Mouse (Mus musculus): ENCODE measurements around the gene Cpne4. TPM values are rescaled to one million over a fixed set of nuclear protein-coding genes. Genes with fewer than 3 reads are reported as not detected.

The Cpne4 gene
- polyA plus RNA-seq, 1 experiment from 2014 or later = 2.3 TPM

- ATAC-seq = peak; percentile 73
- H3K9ac ChIP-seq (ENCODE audit: low read depth, low read length) = peak within 1 kb of the TSS; percentile 92
- peaks cover 24% of the 10 kb centered on the region for H3K36me3 ChIP-seq (ENCODE audit: control insufficient read depth, insufficient read depth)
- H3K4me2 ChIP-seq (replicated peaks; ENCODE audit: low read depth) = peak within 1 kb of the TSS; percentile 66
- H3K27me3 ChIP-seq (replicated peaks; ENCODE audit: control insufficient read depth, insufficient read depth, low read length) = no peaks in the 10 kb centered on the region
- no peaks in the 10 kb centered on the region for H3K4me1 ChIP-seq (replicated peaks; ENCODE audit: control insufficient read depth, insufficient read depth, low read length)
- H3K4me3 ChIP-seq (ENCODE audit: low read depth, low read length) = peak within 1 kb of the TSS; percentile 80
- no peaks in the 10 kb centered on the region for H3K9me3 ChIP-seq (ENCODE audit: control insufficient read depth)
- 1% methylated on average over 31 of the region's 31 CpGs for WGBS
- TF ChIP-seq CTCF (IDR thresholded peaks at IDR 0.05; ENCODE audit: low read depth) = no peak
- peak within 1 kb of the TSS; percentile 55 for H3K27ac ChIP-seq (ENCODE audit: low read depth, low read length)
These were observed 506.1 kb downstream of the Cpne4 start, which contains the start of gene Mrpl3 for GRCm38 (mm10) chr9:105053147-105053557. Gene Mrpl3, plus strand, starts transcription at chr9:105053239.

GRCm38 (mm10) chr9:105053812-105054211 is 506.7 kb downstream of the Cpne4 start:
- no peak for TF ChIP-seq CTCF (IDR thresholded peaks at IDR 0.05; ENCODE audit: low read depth)
- Histone ChIP-seq H3K36me3 (ENCODE audit: control insufficient read depth, insufficient read depth) (peaks cover 31% of the 10 kb centered on the region), H3K4me1 (replicated peaks; ENCODE audit: control insufficient read depth, insufficient read depth, low read length) (no peaks in the 10 kb centered on the region), H3K4me3 (ENCODE audit: low read depth, low read length) (peak overlapping the region; percentile 80), H3K4me2 (replicated peaks; ENCODE audit: low read depth) (peak overlapping the region; percentile 66), H3K9ac (ENCODE audit: low read depth, low read length) (peak overlapping the region; percentile 92), H3K27ac (ENCODE audit: low read depth, low read length) (peak overlapping the region; percentile 55; the same call in 1 of the 2 replicates), H3K27me3 (replicated peaks; ENCODE audit: control insufficient read depth, insufficient read depth, low read length) (no peaks in the 10 kb centered on the region), H3K9me3 (ENCODE audit: control insufficient read depth) (no peaks in the 10 kb centered on the region)
- ATAC-seq = no peak
- WGBS = 36% methylated on average over 4 of the region's 4 CpGs

- no peaks in the 10 kb centered on the region for H3K4me1 ChIP-seq (replicated peaks; ENCODE audit: control insufficient read depth, insufficient read depth, low read length)
- H3K27ac ChIP-seq (ENCODE audit: low read depth, low read length) = no peak overlapping the region
- H3K36me3 ChIP-seq (ENCODE audit: control insufficient read depth, insufficient read depth) = peaks cover 40% of the 10 kb centered on the region
- no peak for ATAC-seq
- no peak overlapping the region for H3K4me2 ChIP-seq (replicated peaks; ENCODE audit: low read depth)
- no peaks in the 10 kb centered on the region for H3K9me3 ChIP-seq (ENCODE audit: control insufficient read depth)
- no peak overlapping the region for H3K4me3 ChIP-seq (ENCODE audit: low read depth, low read length)
- no peak overlapping the region for H3K9ac ChIP-seq (ENCODE audit: low read depth, low read length)
- 93% methylated on average over 10 of the region's 10 CpGs for WGBS
- no peak for TF ChIP-seq CTCF (IDR thresholded peaks at IDR 0.05; ENCODE audit: low read depth)
- no peaks in the 10 kb centered on the region for H3K27me3 ChIP-seq (replicated peaks; ENCODE audit: control insufficient read depth, insufficient read depth, low read length)
These were observed 522.0 kb downstream of the Cpne4 start for GRCm38 (mm10) chr9:105069106-105069505.

GRCm38 (mm10) chr9:105072991-105073748 is 526.1 kb downstream of the Cpne4 start:
- Histone ChIP-seq H3K9me3 (ENCODE audit: control insufficient read depth) (no peaks in the 10 kb centered on the region), H3K4me1 (replicated peaks; ENCODE audit: control insufficient read depth, insufficient read depth, low read length) (no peaks in the 10 kb centered on the region), H3K4me3 (ENCODE audit: low read depth, low read length) (no peak overlapping the region), H3K9ac (ENCODE audit: low read depth, low read length) (no peak overlapping the region), H3K4me2 (replicated peaks; ENCODE audit: low read depth) (no peak overlapping the region), H3K27me3 (replicated peaks; ENCODE audit: control insufficient read depth, insufficient read depth, low read length) (no peaks in the 10 kb centered on the region), H3K27ac (ENCODE audit: low read depth, low read length) (no peak overlapping the region), H3K36me3 (ENCODE audit: control insufficient read depth, insufficient read depth) (peaks cover 50% of the 10 kb centered on the region)
- no peak for ATAC-seq
- no peak for TF ChIP-seq CTCF (IDR thresholded peaks at IDR 0.05; ENCODE audit: low read depth)
- WGBS = 76% methylated on average over 4 of the region's 4 CpGs

- H3K27me3 ChIP-seq (replicated peaks; ENCODE audit: control insufficient read depth, insufficient read depth, low read length) = no peaks in the 10 kb centered on the region
- no peak overlapping the region for H3K4me3 ChIP-seq (ENCODE audit: low read depth, low read length)
- peaks cover 50% of the 10 kb centered on the region for H3K36me3 ChIP-seq (ENCODE audit: control insufficient read depth, insufficient read depth)
- H3K4me1 ChIP-seq (replicated peaks; ENCODE audit: control insufficient read depth, insufficient read depth, low read length) = no peaks in the 10 kb centered on the region
- H3K9me3 ChIP-seq (ENCODE audit: control insufficient read depth) = no peaks in the 10 kb centered on the region
- no peak overlapping the region for H3K9ac ChIP-seq (ENCODE audit: low read depth, low read length)
- no peak for TF ChIP-seq CTCF (IDR thresholded peaks at IDR 0.05; ENCODE audit: low read depth)
- H3K27ac ChIP-seq (ENCODE audit: low read depth, low read length) = no peak overlapping the region
- H3K4me2 ChIP-seq (replicated peaks; ENCODE audit: low read depth) = no peak overlapping the region
- ATAC-seq = no peak
- 89% methylated on average over 8 of the region's 8 CpGs for WGBS
These were observed 527.8 kb downstream of the Cpne4 start for GRCm38 (mm10) chr9:105074851-105075250.

- 81% methylated on average over 13 of the region's 13 CpGs for WGBS
- no peak overlapping the region for H3K27ac ChIP-seq (ENCODE audit: low read depth, low read length)
- H3K4me1 ChIP-seq (replicated peaks; ENCODE audit: control insufficient read depth, insufficient read depth, low read length) = no peaks in the 10 kb centered on the region
- no peak overlapping the region for H3K4me2 ChIP-seq (replicated peaks; ENCODE audit: low read depth)
- no peak overlapping the region for H3K4me3 ChIP-seq (ENCODE audit: low read depth, low read length)
- peaks cover 38% of the 10 kb centered on the region for H3K36me3 ChIP-seq (ENCODE audit: control insufficient read depth, insufficient read depth)
- no peak for ATAC-seq
- TF ChIP-seq CTCF (IDR thresholded peaks at IDR 0.05; ENCODE audit: low read depth) = no peak
- H3K9me3 ChIP-seq (ENCODE audit: control insufficient read depth) = no peaks in the 10 kb centered on the region
- H3K9ac ChIP-seq (ENCODE audit: low read depth, low read length) = no peak overlapping the region
- no peaks in the 10 kb centered on the region for H3K27me3 ChIP-seq (replicated peaks; ENCODE audit: control insufficient read depth, insufficient read depth, low read length)
These were observed 529.8 kb downstream of the Cpne4 start for GRCm38 (mm10) chr9:105076756-105077424.
